Mouse (Mus musculus) neural tube, embryonic 14.5 days (tissue): ENCODE measurements around the gene Strn4. TPM values are rescaled to one million over a fixed set of nuclear protein-coding genes. Genes with fewer than 3 reads are reported as not detected.

ENCODE experiments used
- ATAC-seq: fragments of 200-750 bp; cut with Nextera tagmentation; 2 replicates; pipeline ENCODE4 v1.8.0; 2017; ENCODE audit warnings: low read depth, mild to moderate bottlenecking, moderate TSS enrichment, moderate library complexity
- H3K27ac ChIP-seq: fragments of 300-500 bp; sonication (generic); 2 replicates; pipeline ENCODE4 v1.5.1; 2014; ENCODE audit warnings: low read depth, mild to moderate bottlenecking, control low read depth, low read length, moderate library complexity, mixed read lengths
- H3K27me3 ChIP-seq: fragments of 300-500 bp; sonication (generic); 2 replicates; pipeline ENCODE4 v1.6.1; 2014; ENCODE audit warnings: low read length; ENCODE audit not compliant: control insufficient read depth, insufficient read depth
- H3K36me3 ChIP-seq: fragments of 300-500 bp; sonication (generic); 2 replicates; pipeline ENCODE4 v1.6.1; 2014; ENCODE audit warnings: low read length, mixed read lengths; ENCODE audit not compliant: control insufficient read depth, insufficient read depth
- H3K4me1 ChIP-seq: fragments of 300-500 bp; sonication (generic); 2 replicates; pipeline ENCODE4 v1.6.1; 2014; ENCODE audit warnings: low read length; ENCODE audit not compliant: control insufficient read depth, insufficient read depth
- H3K4me2 ChIP-seq: fragments of 300-500 bp; sonication (generic); 2 replicates; pipeline ENCODE4 v1.6.1; 2014; ENCODE audit warnings: mild to moderate bottlenecking, low read depth, low read length, control low read depth
- H3K4me3 ChIP-seq: fragments of 300-500 bp; sonication (generic); 2 replicates; pipeline ENCODE4 v1.5.1; 2014; ENCODE audit warnings: low read depth, low read length, control low read depth, mixed read lengths
- H3K9ac ChIP-seq: fragments of 300-500 bp; sonication (generic); replicated peaks from 2 replicates; pipeline ENCODE4 v1.6.1; 2014; ENCODE audit warnings: low read depth, mild to moderate bottlenecking, control low read depth, low read length, mixed read lengths
- H3K9me3 ChIP-seq: fragments of 300-500 bp; sonication (generic); 2 replicates; pipeline ENCODE4 v1.6.1; 2016; ENCODE audit warnings: low read length; ENCODE audit not compliant: control insufficient read depth
- WGBS: fragments of 180-500 bp; shearing (Covaris S2); extraction: QIAGEN DNeasy Blood & Tissue Kit; methylation state at CpG from one replicate; pipeline ENCODE4 v1.1.7; 2014; 5-methylcytosine and 5-hydroxymethylcytosine counted together
- polyA plus RNA-seq: library from polyadenylated mRNA; unstranded; fragments of >200 nt; fragmentation: Nextera tagmentation; extraction: Ambion mirVana; gene quantifications from 2 replicates; pipeline ENCODE4 v1.2.1, GENCODE M21; 2014

Gene Strn4
- polyA plus RNA-seq, 1 experiment from 2014 or later = 191 TPM

- Histone ChIP-seq H3K36me3 (no peaks in the 10 kb centered on the region), H3K4me1 (peaks cover 62% of the 10 kb centered on the region), H3K27ac (peak overlapping the region; percentile 28; the same call in 1 of the 2 replicates), H3K9me3 (no peaks in the 10 kb centered on the region), H3K27me3 (no peaks in the 10 kb centered on the region), H3K4me2 (peak overlapping the region; percentile 97), H3K4me3 (peak overlapping the region; percentile 98), H3K9ac (peak overlapping the region; percentile 100)
- WGBS = 32% methylated on average over 3 of the region's 3 CpGs
- no peak for ATAC-seq
Measured at GRCm38 (mm10) chr7:16817693-16818092, 2.0 kb downstream of the Strn4 start.

DNA sequence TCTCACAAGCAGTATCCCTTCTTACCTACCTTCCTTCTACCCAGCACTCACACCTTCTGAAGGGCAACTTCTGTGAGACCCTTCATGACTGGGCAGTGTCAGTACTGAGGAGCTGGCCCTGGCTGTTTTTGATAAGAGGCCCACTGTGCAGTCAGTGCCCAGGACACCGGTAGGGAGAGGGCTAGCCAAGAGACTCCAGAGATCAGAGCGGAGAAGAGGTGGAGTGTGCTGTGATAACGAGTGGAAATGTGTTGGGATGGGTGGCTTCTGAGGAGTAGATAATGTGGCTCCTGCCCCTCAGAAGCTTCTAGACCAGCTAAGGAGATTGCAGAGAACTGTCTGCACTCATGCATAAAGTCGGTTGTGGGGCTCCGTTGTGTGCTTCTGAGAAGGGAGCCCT, 4.1 kb downstream of the Strn4 start:
- 74% methylated on average over 5 of the region's 5 CpGs for WGBS
- ATAC-seq = no peak
- Histone ChIP-seq H3K27ac (no peak overlapping the region), H3K4me2 (no peak overlapping the region), H3K9me3 (no peaks in the 10 kb centered on the region), H3K4me1 (peaks cover 56% of the 10 kb centered on the region), H3K36me3 (peaks cover 12% of the 10 kb centered on the region), H3K27me3 (no peaks in the 10 kb centered on the region), H3K4me3 (no peak overlapping the region), H3K9ac (no peak overlapping the region)

- Histone ChIP-seq H3K4me2 (no peak overlapping the region), H3K4me1 (peaks cover 52% of the 10 kb centered on the region)
- ATAC-seq = no peak
Measured at GRCm38 (mm10) chr7:16820271-16820763, 4.6 kb downstream of the Strn4 start.

GRCm38 (mm10) chr7:16821091-16821490, 5.4 kb downstream of the Strn4 start:
- no peak for ATAC-seq
- Histone ChIP-seq H3K4me1 (peaks cover 49% of the 10 kb centered on the region), H3K4me3 (no peak overlapping the region), H3K27ac (no peak overlapping the region), H3K27me3 (no peaks in the 10 kb centered on the region), H3K4me2 (no peak overlapping the region), H3K36me3 (peaks cover 24% of the 10 kb centered on the region), H3K9me3 (no peaks in the 10 kb centered on the region), H3K9ac (no peak overlapping the region)
- 47% methylated on average over 3 of the region's 3 CpGs for WGBS

More at GRCm38 (mm10) chr7:16820271-16820763, 4.6 kb downstream of the Strn4 start:
- no peak overlapping the region for H3K9ac ChIP-seq
- H3K27me3 ChIP-seq = no peaks in the 10 kb centered on the region
- no peak overlapping the region for H3K27ac ChIP-seq
- peaks cover 17% of the 10 kb centered on the region for H3K36me3 ChIP-seq
- 68% methylated on average over 5 of the region's 5 CpGs for WGBS
- no peak overlapping the region for H3K4me3 ChIP-seq
- H3K9me3 ChIP-seq = no peaks in the 10 kb centered on the region

GRCm38 (mm10) chr7:16821669-16822101, 6.0 kb downstream of the Strn4 start:
- 86% methylated on average over 4 of the region's 4 CpGs for WGBS
- H3K27ac ChIP-seq = no peak overlapping the region
- H3K9ac ChIP-seq = no peak overlapping the region
- H3K4me1 ChIP-seq = peaks cover 49% of the 10 kb centered on the region
- no peak overlapping the region for H3K4me3 ChIP-seq
- no peak overlapping the region for H3K4me2 ChIP-seq
- H3K9me3 ChIP-seq = no peaks in the 10 kb centered on the region
- H3K36me3 ChIP-seq = peaks cover 28% of the 10 kb centered on the region
- no peak for ATAC-seq
- no peaks in the 10 kb centered on the region for H3K27me3 ChIP-seq

- Histone ChIP-seq H3K9me3 (no peaks in the 10 kb centered on the region), H3K27ac (no peak overlapping the region), H3K4me1 (peaks cover 34% of the 10 kb centered on the region), H3K4me3 (no peak overlapping the region), H3K4me2 (no peak overlapping the region), H3K27me3 (no peaks in the 10 kb centered on the region), H3K36me3 (peaks cover 32% of the 10 kb centered on the region), H3K9ac (no peak overlapping the region)
- no peak for ATAC-seq
- 78% methylated on average over 5 of the region's 5 CpGs for WGBS
Measured at GRCm38 (mm10) chr7:16823734-16824133, 8.0 kb downstream of the Strn4 start.

- H3K4me2 ChIP-seq = no peak overlapping the region
- no peak overlapping the region for H3K27ac ChIP-seq
- peaks cover 49% of the 10 kb centered on the region for H3K36me3 ChIP-seq
- 84% methylated on average over 10 of the region's 10 CpGs for WGBS
- no peak for ATAC-seq
- no peaks in the 10 kb centered on the region for H3K27me3 ChIP-seq
- H3K9ac ChIP-seq = no peak overlapping the region
- no peaks in the 10 kb centered on the region for H3K9me3 ChIP-seq
- peaks cover 14% of the 10 kb centered on the region for H3K4me1 ChIP-seq
- no peak overlapping the region for H3K4me3 ChIP-seq
Measured at GRCm38 (mm10) chr7:16825785-16826184, 10.1 kb downstream of the Strn4 start.

- H3K36me3 ChIP-seq = peaks cover 56% of the 10 kb centered on the region
- no peak overlapping the region for H3K4me3 ChIP-seq
- no peak for ATAC-seq
- H3K4me2 ChIP-seq = no peak overlapping the region
- H3K9ac ChIP-seq = no peak overlapping the region
- no peak overlapping the region for H3K27ac ChIP-seq
- no peaks in the 10 kb centered on the region for H3K27me3 ChIP-seq
- H3K4me1 ChIP-seq = peaks cover 6% of the 10 kb centered on the region
- H3K9me3 ChIP-seq = no peaks in the 10 kb centered on the region
- WGBS = 84% methylated on average over 5 of the region's 5 CpGs
Measured at GRCm38 (mm10) chr7:16826571-16826970, 10.9 kb downstream of the Strn4 start.

GRCm38 (mm10) chr7:16827274-16827673, 11.6 kb downstream of the Strn4 start:
- no peak overlapping the region for H3K27ac ChIP-seq
- H3K9me3 ChIP-seq = no peaks in the 10 kb centered on the region
- 85% methylated on average over 4 of the region's 4 CpGs for WGBS
- no peaks in the 10 kb centered on the region for H3K27me3 ChIP-seq
- H3K4me1 ChIP-seq = no peaks in the 10 kb centered on the region
- no peak for ATAC-seq
- no peak overlapping the region for H3K9ac ChIP-seq
- peaks cover 64% of the 10 kb centered on the region for H3K36me3 ChIP-seq
- no peak overlapping the region for H3K4me3 ChIP-seq
- no peak overlapping the region for H3K4me2 ChIP-seq
